Mouse (Mus musculus) midbrain, postnatal 0 days (tissue): ENCODE data around the gene Tfdp1. TPM values are rescaled to one million over a fixed set of nuclear protein-coding genes. Genes with fewer than 3 reads are reported as not detected.
A peak's percentile ranks its signal among the peaks of the same experiment; 100 is the strongest.

Experiments used
- ATAC-seq: fragments of 200-750 bp; cut with Nextera tagmentation; 2 replicates; pipeline ENCODE4 v1.8.0; 2017; ENCODE audit warnings: moderate number of reproducible peaks, mild to moderate bottlenecking, moderate TSS enrichment, moderate library complexity; ENCODE audit not compliant: low FRiP score
- DNase-seq: peaks from one replicate; pipeline ENCODE4 v3.0.0-alpha.2; 2015; ENCODE audit warnings: low spot score
- H3K27ac ChIP-seq: fragments of 300-500 bp; sonication (generic); 2 replicates; pipeline ENCODE4 v1.5.1; 2014; ENCODE audit warnings: low read depth, mild to moderate bottlenecking, low read length, mixed read lengths
- H3K27me3 ChIP-seq: fragments of 300-500 bp; sonication (generic); 2 replicates; pipeline ENCODE4 v1.6.1; 2014; ENCODE audit warnings: low read length, control low read depth, mixed read lengths; ENCODE audit not compliant: insufficient read depth
- H3K36me3 ChIP-seq: fragments of 300-500 bp; sonication (generic); 2 replicates; pipeline ENCODE4 v1.6.1; 2014; ENCODE audit warnings: low read length, control low read depth, mixed read lengths; ENCODE audit not compliant: insufficient read depth
- H3K4me1 ChIP-seq: fragments of 300-500 bp; sonication (generic); 2 replicates; pipeline ENCODE4 v1.6.1; 2014; ENCODE audit warnings: mild to moderate bottlenecking, control low read depth, antibody characterized with exemption, low read length, mixed read lengths; ENCODE audit not compliant: insufficient read depth
- H3K4me2 ChIP-seq: fragments of 300-500 bp; sonication (generic); 2 replicates; pipeline ENCODE4 v1.6.1; 2014; ENCODE audit warnings: low read depth, mild to moderate bottlenecking, low read length, mixed read lengths; ENCODE audit not compliant: poor library complexity, severe bottlenecking
- H3K4me3 ChIP-seq: fragments of 300-500 bp; sonication (generic); 2 replicates; pipeline ENCODE4 v1.5.1; 2014; ENCODE audit warnings: low read depth, mild to moderate bottlenecking, low read length, moderate library complexity
- H3K9ac ChIP-seq: fragments of 300-500 bp; sonication (generic); replicated peaks from 2 replicates; pipeline ENCODE4 v1.6.1; 2014; ENCODE audit warnings: mild to moderate bottlenecking, low read length, moderate library complexity, mixed read lengths; ENCODE audit not compliant: poor library complexity, severe bottlenecking
- H3K9me3 ChIP-seq: fragments of 300-500 bp; sonication (generic); 2 replicates; pipeline ENCODE4 v1.6.1; 2016; ENCODE audit warnings: low read length, control low read depth
- CTCF ChIP-seq: IDR thresholded peaks from 2 replicates; pipeline ENCODE4 v1.5.1; 2016; ENCODE audit warnings: antibody characterized with exemption, mild to moderate bottlenecking
- WGBS: fragments of 180-500 bp; shearing (Covaris S2); extraction: QIAGEN DNeasy Blood & Tissue Kit; methylation state at CpG from one replicate; pipeline ENCODE4 v1.1.7; 2014; 5-methylcytosine and 5-hydroxymethylcytosine counted together
- polyA plus RNA-seq: library from polyadenylated mRNA; unstranded; fragments of >200 nt; fragmentation: Nextera tagmentation; extraction: Ambion mirVana; gene quantifications from 2 replicates; pipeline ENCODE4 v1.2.1, GENCODE M21; 2015
- total RNA-seq: library from RNA; depleted of rRNA; stranded (reverse); fragments of >200 nt; gene quantifications from 2 replicates; pipeline ENCODE4 v1.2.3, GENCODE M21; 2014

The Tfdp1 gene
- total and polyA plus RNA-seq, 2 experiments from 2014 or later, result 58.6 to 75.4 TPM

- DNase-seq (no peak), ATAC-seq (no peak)
- H3K4me2 ChIP-seq, result no peak overlapping the region
- no peaks in the 10 kb centered on the region for H3K4me1 ChIP-seq
- H3K27me3 ChIP-seq, result no peaks in the 10 kb centered on the region
- H3K9ac ChIP-seq, result no peak overlapping the region
- peaks cover 57% of the 10 kb centered on the region for H3K36me3 ChIP-seq
- 96% methylated on average over 4 of the region's 4 CpGs for WGBS
- peak; percentile 36 for TF ChIP-seq CTCF
- no peaks in the 10 kb centered on the region for H3K9me3 ChIP-seq
- H3K4me3 ChIP-seq, result no peak overlapping the region
- H3K27ac ChIP-seq, result no peak overlapping the region
Measured at GRCm38 (mm10) chr8:13305884-13306283, 32.7 kb upstream of the Tfdp1 start.

GRCm38 (mm10) chr8:13306309-13306909 lies 32.1 kb upstream of the Tfdp1 start:
- H3K4me2 ChIP-seq, result no peak overlapping the region
- 71% methylated on average over 7 of the region's 7 CpGs for WGBS
- H3K27me3 ChIP-seq, result no peaks in the 10 kb centered on the region
- no peaks in the 10 kb centered on the region for H3K9me3 ChIP-seq
- H3K36me3 ChIP-seq, result peaks cover 57% of the 10 kb centered on the region
- TF ChIP-seq CTCF, result no peak
- H3K27ac ChIP-seq, result no peak overlapping the region
- no peaks in the 10 kb centered on the region for H3K4me1 ChIP-seq
- no peak for ATAC-seq
- H3K4me3 ChIP-seq, result no peak overlapping the region
- no peak for DNase-seq
- no peak overlapping the region for H3K9ac ChIP-seq

GRCm38 (mm10) chr8:13306916-13307315 lies 31.6 kb upstream of the Tfdp1 start:
- no peak overlapping the region for H3K27ac ChIP-seq
- no peaks in the 10 kb centered on the region for H3K4me1 ChIP-seq
- H3K27me3 ChIP-seq, result no peaks in the 10 kb centered on the region
- peaks cover 51% of the 10 kb centered on the region for H3K36me3 ChIP-seq
- no peak for TF ChIP-seq CTCF
- no peak overlapping the region for H3K4me3 ChIP-seq
- no peak overlapping the region for H3K4me2 ChIP-seq
- ATAC-seq (no peak), DNase-seq (no peak)
- no peaks in the 10 kb centered on the region for H3K9me3 ChIP-seq
- 85% methylated on average over 9 of the region's 9 CpGs for WGBS
- no peak overlapping the region for H3K9ac ChIP-seq

- ATAC-seq (no peak), DNase-seq (no peak)
- 89% methylated on average over 3 of the region's 3 CpGs for WGBS
- TF ChIP-seq CTCF, result no peak
- Histone ChIP-seq H3K9me3 (no peaks in the 10 kb centered on the region), H3K27ac (no peak overlapping the region), H3K9ac (no peak overlapping the region), H3K27me3 (no peaks in the 10 kb centered on the region), H3K4me2 (no peak overlapping the region), H3K4me1 (no peaks in the 10 kb centered on the region), H3K36me3 (peaks cover 67% of the 10 kb centered on the region), H3K4me3 (no peak overlapping the region)
Measured at GRCm38 (mm10) chr8:13314922-13315321, 23.6 kb upstream of the Tfdp1 start.

- no peaks in the 10 kb centered on the region for H3K27me3 ChIP-seq
- TF ChIP-seq CTCF, result no peak
- no peak overlapping the region for H3K9ac ChIP-seq
- ATAC-seq (no peak), DNase-seq (no peak)
- no peaks in the 10 kb centered on the region for H3K4me1 ChIP-seq
- no peaks in the 10 kb centered on the region for H3K9me3 ChIP-seq
- H3K27ac ChIP-seq, result no peak overlapping the region
- H3K4me2 ChIP-seq, result no peak overlapping the region
- no peak overlapping the region for H3K4me3 ChIP-seq
- peaks cover 63% of the 10 kb centered on the region for H3K36me3 ChIP-seq
- WGBS, result 93% methylated on average over 10 of the region's 10 CpGs
Measured at GRCm38 (mm10) chr8:13316671-13317070, 21.9 kb upstream of the Tfdp1 start.

GRCm38 (mm10) chr8:13326598-13326997 lies 12.0 kb upstream of the Tfdp1 start:
- no peak overlapping the region for H3K4me2 ChIP-seq
- no peak for ATAC-seq
- H3K4me1 ChIP-seq, result no peaks in the 10 kb centered on the region
- peak; percentile 22 for DNase-seq
- peaks cover 5% of the 10 kb centered on the region for H3K36me3 ChIP-seq
- peak; percentile 59 for TF ChIP-seq CTCF
- no peak overlapping the region for H3K27ac ChIP-seq
- no peaks in the 10 kb centered on the region for H3K9me3 ChIP-seq
- H3K9ac ChIP-seq, result no peak overlapping the region
- no peak overlapping the region for H3K4me3 ChIP-seq
- no peaks in the 10 kb centered on the region for H3K27me3 ChIP-seq
- WGBS, result 40% methylated on average over 5 of the region's 5 CpGs
